Mouse (Mus musculus): Measurements from ENCODE around the gene Rims3.

Rims3 gene

DNA sequence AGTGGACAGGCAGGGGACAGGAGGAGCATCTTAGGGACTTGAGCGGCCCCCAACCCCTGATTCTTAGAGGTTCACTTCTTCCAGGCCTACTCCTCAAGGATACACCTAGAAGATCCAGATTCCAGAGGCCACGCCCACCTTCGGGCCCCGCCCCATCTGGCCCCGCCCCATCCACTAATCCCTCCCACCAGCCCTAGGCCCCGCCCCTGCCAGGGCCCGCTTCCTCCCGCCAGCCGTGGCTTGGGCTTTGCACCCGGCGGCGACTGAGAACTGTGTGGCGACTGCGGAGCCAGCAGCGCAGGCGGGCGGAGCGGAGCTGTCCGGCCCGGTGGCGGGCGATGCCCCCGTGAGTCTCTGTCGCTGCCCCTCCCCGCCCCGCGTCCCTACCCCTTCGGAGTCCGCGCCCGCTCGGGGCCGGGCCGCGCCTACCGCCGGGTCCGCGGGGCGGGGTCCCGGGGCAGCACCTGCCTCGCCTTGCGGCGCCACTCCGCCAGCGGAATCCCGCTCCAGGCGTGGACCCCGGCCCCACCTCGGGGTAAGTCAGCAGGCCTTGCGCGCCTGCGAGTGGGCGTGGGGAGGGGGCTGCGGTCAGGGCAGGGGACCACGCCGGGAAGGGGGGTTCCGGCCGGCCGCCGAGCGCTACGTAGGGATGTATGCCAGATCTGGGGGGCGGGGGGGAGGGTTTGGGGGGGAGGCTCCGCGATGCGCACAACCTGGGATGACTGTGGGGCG is at the start of gene Rims3:
Gene Rims3 (plus strand): TSS at position 229 of the 732 bp plus-strand sequence.
- DNase-seq (ENCODE audit: low spot score in 2 of 2), result peak in 1 of 2 experiments; percentile 50

GRCm38 (mm10) chr4:120805816-120806215 is 48.8 kb upstream of the Rims3 start:
- DNase-seq (ENCODE audit: low spot score in 2 of 2), result no peak

GRCm38 (mm10) chr4:120813762-120814161 is 40.9 kb upstream of the Rims3 start:
- DNase-seq (ENCODE audit: low spot score in 2 of 2), result no peak

DNA sequence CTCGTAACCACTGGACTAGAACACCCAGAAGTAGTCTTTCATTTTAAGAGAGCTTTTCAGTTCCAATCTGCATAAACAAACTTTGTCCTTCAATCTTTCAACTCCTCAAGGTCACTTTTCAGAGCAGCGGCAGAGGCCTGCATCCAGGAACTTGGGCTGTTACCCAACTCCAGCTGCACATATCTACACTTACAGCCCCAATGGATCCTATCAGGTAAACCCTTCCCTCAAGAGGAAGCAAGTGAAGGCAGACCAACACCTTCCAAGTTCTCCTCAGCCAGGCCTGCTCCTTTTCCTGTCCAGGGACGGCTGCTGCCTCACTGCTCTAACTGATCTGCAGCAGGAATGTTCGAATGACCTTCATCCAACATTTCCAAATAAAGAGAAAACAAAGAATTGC is 40.4 kb upstream of the Rims3 start:
- no peak for DNase-seq (ENCODE audit: low spot score in 2 of 2)

DNA sequence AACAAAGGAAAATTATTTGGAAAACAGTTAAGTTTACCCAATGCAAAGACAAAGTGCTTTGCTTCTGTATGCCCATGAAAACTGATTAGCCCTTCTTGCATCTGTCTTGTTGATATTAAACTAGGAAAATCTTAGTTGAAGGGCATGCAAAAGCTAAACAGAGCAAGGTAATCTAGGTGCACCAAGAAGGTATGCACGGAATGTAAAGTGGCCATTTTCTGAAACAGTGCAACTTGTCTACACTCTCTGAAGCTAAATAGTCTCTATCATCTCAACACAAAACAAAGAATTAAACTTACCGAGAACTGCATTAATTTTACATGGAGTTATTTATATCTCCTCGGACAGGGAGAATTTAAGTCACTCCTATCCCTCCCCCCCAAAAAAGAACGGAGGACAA is 39.5 kb upstream of the Rims3 start:
- DNase-seq (ENCODE audit: low spot score in 2 of 2), result no peak

- DNase-seq (ENCODE audit: low spot score in 2 of 2), result peak; percentile 82 to 91
Measured at GRCm38 (mm10) chr4:120815622-120816334, 38.8 kb upstream of the Rims3 start.

DNA sequence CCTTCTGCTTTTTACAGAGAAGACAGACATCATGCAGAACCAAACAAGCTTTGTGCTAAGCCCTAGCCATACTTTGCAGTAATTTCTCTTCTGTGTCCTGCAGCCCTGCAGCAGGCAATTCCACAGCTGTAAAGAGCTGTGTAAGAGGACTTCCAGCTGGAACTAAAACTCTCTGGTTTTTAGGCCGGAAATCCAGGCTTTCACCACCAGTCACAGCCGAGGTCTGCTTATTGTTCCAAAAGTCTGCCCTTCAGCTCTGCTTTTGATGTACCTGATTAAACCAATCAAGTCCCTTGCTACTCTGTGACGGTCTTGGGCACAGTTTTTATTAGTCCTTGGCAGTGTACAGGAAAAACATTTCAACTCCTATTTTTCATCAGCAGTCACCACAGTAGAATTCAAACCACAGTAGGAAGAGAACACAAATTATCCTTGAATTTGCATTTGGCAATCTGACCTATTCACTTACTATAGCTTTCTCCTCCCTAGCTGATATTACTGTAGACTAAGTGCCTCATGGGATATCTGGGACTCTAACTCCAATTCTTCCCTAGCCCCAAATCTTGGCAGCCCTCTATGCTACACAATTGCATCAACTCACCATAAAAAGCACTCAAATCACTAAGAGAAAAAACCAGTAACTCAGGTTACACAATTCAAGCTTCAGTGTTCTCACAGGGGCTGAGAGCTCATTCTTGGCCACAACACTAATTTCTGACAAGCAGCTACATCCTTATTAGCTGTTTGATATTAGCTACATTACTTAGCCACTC is 37.4 kb upstream of the Rims3 start:
- DNase-seq (ENCODE audit: low spot score in 2 of 2), result no peak

GRCm38 (mm10) chr4:120817951-120818350 is 36.7 kb upstream of the Rims3 start:
- DNase-seq (ENCODE audit: low spot score in 2 of 2), result no peak

GRCm38 (mm10) chr4:120819296-120819695 is 35.3 kb upstream of the Rims3 start:
- DNase-seq (ENCODE audit: low spot score in 2 of 2), result no peak

DNA sequence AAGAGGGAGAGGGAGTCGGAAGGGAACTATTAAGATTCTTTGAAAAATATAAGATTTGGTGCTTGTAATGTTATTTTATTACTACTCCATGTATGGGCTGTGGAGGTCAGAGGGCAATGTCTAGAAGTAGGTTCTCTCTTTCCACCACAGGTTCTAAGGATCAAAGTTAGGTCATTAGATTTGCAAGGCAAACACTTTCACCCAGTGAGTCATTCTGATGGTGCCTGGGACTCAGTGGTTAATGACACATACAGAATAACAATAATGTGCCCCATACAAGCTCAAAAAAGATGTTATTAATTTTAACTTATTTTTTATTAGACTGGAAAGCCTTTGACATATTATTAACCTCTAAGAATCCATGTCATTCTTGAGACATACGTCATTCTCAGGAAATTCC is 34.7 kb upstream of the Rims3 start:
- no peak for DNase-seq (ENCODE audit: low spot score in 2 of 2)

- DNase-seq (ENCODE audit: low spot score in 2 of 2), result no peak
Measured at GRCm38 (mm10) chr4:120822191-120822911, 32.3 kb upstream of the Rims3 start.

- peak; percentile 92 to 94 for DNase-seq (ENCODE audit: low spot score in 2 of 2)
Measured at GRCm38 (mm10) chr4:120825100-120825553, 29.5 kb upstream of the Rims3 start.

DNA sequence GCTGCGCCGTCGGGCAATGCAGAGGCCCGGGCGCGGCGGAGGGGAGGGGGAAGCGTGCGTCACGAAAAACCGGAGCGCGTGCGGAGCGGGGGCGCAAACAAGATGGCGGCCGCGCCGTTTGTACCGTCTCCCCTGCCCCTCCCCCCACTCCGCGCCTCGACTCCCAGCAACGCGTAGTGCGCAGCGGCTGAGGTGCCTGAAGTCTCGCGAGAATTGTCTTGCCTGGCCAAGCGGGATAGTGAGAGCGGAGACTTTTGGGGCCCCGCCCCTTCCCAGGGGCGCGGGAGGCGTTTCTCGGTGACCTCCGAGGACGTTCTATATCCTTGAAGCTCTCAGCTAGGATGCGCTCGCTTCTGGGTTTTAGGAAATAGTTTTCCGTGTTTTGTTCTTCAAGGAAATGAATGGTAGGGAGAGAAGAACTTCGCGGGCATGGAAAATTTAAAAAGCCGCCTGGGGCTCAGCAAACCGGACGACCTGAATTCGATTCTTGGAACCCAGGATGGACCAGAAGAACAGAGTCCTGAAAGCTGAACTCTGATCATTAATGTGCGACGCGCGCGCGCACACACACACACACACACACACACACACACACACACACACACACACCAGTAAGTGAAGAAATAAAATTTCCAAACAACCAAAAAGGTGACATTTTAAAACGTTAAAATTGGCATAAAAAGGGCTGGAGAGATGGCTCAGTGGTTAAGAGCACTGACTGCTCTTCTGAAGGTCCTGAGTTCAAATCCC is 28.9 kb upstream of the Rims3 start:
- peak; percentile 95 for DNase-seq (ENCODE audit: low spot score in 2 of 2)

GRCm38 (mm10) chr4:120826418-120826817 is 28.2 kb upstream of the Rims3 start:
- no peak for DNase-seq (ENCODE audit: low spot score in 2 of 2)

DNA sequence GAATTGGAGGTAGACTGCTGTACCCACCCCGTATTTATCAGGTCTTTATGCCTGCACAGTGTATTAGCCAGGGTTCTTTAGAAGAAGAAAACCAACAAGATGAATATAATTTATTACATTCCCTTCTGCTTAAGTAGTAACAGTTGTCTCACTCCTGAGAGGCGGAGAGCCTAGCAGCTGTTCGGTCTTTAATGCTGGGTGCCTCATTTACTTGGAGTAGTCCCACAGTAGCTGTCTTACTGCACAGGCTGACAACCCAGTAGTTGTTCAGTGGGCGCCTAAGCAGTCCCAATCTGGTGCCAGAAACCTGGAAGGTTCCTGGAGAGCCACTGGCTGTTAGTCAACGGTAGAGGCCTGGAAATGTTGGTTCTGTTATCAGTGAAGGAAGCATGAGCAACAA is 23.8 kb upstream of the Rims3 start:
- DNase-seq (ENCODE audit: low spot score in 2 of 2), result no peak

DNA sequence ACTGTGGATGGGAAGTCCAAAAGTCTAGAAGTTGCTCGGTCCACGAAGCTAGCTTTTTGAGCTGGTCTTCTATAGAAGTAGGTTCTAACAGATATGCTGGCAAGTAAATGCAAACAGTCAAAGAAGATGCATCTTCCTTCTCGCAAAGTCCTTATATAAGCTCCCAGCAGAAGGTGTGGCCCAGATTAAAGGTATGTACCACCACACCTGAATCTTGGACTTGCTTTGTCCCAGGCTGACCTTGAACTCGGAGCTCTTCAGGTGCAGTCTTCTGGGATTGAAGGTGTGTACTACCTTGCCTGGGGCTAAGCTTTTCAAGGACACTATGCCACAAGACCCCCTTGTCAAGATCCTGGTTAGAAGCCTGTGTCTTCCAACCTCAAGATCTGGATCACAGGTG is 23.1 kb upstream of the Rims3 start, which contains the start of gene Nfyc:
Gene Nfyc (minus strand): TSS at position 101 of the 400 bp plus-strand sequence.
- no peak for DNase-seq (ENCODE audit: low spot score in 2 of 2)

- DNase-seq (ENCODE audit: low spot score in 2 of 2), result no peak
Measured at GRCm38 (mm10) chr4:120841342-120841741, 13.3 kb upstream of the Rims3 start.

- no peak for DNase-seq (ENCODE audit: low spot score in 2 of 2)
Measured at GRCm38 (mm10) chr4:120844423-120845082, 10.1 kb upstream of the Rims3 start.

GRCm38 (mm10) chr4:120845098-120845497 is 9.5 kb upstream of the Rims3 start:
- no peak for DNase-seq (ENCODE audit: low spot score in 2 of 2)

- no peak for DNase-seq (ENCODE audit: low spot score in 2 of 2)
Measured at GRCm38 (mm10) chr4:120848909-120849308, 5.7 kb upstream of the Rims3 start.
